Mouse (Mus musculus): ENCODE data around the gene Ms4a2. TPM values are rescaled to one million over a fixed set of nuclear protein-coding genes. Genes with fewer than 3 reads are reported as not detected.

Gene Ms4a2
- total and polyA plus RNA-seq, 2 experiments, result not detected

GRCm38 (mm10) chr19:11640732-11641131, 17.2 kb upstream of the Ms4a2 start, which contains the start of gene Ms4a3:
Gene Ms4a3, minus strand, starts transcription at chr19:11640851.
- no peak within 1 kb of the TSS for H3K9ac ChIP-seq (ENCODE audit: low read depth, low read length)
- no peaks in the 10 kb centered on the region for H3K36me3 ChIP-seq (ENCODE audit: control insufficient read depth, insufficient read depth, low read length)
- no peaks in the 10 kb centered on the region for H3K27me3 ChIP-seq (ENCODE audit: control insufficient read depth, insufficient read depth, low read length)
- DNase-seq (ENCODE audit: extremely low read depth, low read depth, low spot score), result no peak
- WGBS, result 60% methylated on average over 1 of the region's 1 CpGs
- no peak within 1 kb of the TSS for H3K4me3 ChIP-seq (ENCODE audit: insufficient read depth, low read depth, low read length)
- no peak within 1 kb of the TSS for H3K27ac ChIP-seq (replicated peaks; ENCODE audit: insufficient read depth, low read depth, low read length)
- no peak for TF ChIP-seq POLR2A (IDR thresholded peaks at IDR 0.05; ENCODE audit: extremely low read depth, insufficient read depth, low read length)
- no peak for TF ChIP-seq CTCF (IDR thresholded peaks at IDR 0.05; ENCODE audit: low read depth, low read length)
- H3K79me2 ChIP-seq (ENCODE audit: control insufficient read depth, insufficient read depth, low read length), result no peaks in the 10 kb centered on the region
- H3K4me1 ChIP-seq (ENCODE audit: control insufficient read depth, insufficient read depth, low read length), result no peaks in the 10 kb centered on the region

- TF ChIP-seq CTCF (IDR thresholded peaks at IDR 0.05; ENCODE audit: low read depth, low read length) (no peak), POLR2A (IDR thresholded peaks at IDR 0.05; ENCODE audit: extremely low read depth, insufficient read depth, low read length) (no peak)
- Histone ChIP-seq H3K9ac (ENCODE audit: low read depth, low read length) (no peak overlapping the region), H3K79me2 (ENCODE audit: control insufficient read depth, insufficient read depth, low read length) (no peaks in the 10 kb centered on the region), H3K27ac (replicated peaks; ENCODE audit: insufficient read depth, low read depth, low read length) (no peak overlapping the region), H3K27me3 (ENCODE audit: control insufficient read depth, insufficient read depth, low read length) (no peaks in the 10 kb centered on the region), H3K4me3 (ENCODE audit: insufficient read depth, low read depth, low read length) (no peak overlapping the region), H3K36me3 (ENCODE audit: control insufficient read depth, insufficient read depth, low read length) (no peaks in the 10 kb centered on the region), H3K4me1 (ENCODE audit: control insufficient read depth, insufficient read depth, low read length) (no peaks in the 10 kb centered on the region)
- 74% methylated on average over 4 of the region's 4 CpGs for WGBS
- no peak for DNase-seq (ENCODE audit: extremely low read depth, low read depth, low spot score)
Measured at GRCm38 (mm10) chr19:11639038-11639437, 15.5 kb upstream of the Ms4a2 start.

GRCm38 (mm10) chr19:11635572-11635971, 12.1 kb upstream of the Ms4a2 start:
- no peaks in the 10 kb centered on the region for H3K27me3 ChIP-seq (ENCODE audit: control insufficient read depth, insufficient read depth, low read length)
- H3K9ac ChIP-seq (ENCODE audit: low read depth, low read length), result no peak overlapping the region
- no peak overlapping the region for H3K4me3 ChIP-seq (ENCODE audit: insufficient read depth, low read depth, low read length)
- TF ChIP-seq CTCF (IDR thresholded peaks at IDR 0.05; ENCODE audit: low read depth, low read length) (no peak), POLR2A (IDR thresholded peaks at IDR 0.05; ENCODE audit: extremely low read depth, insufficient read depth, low read length) (no peak)
- no peak for DNase-seq (ENCODE audit: extremely low read depth, low read depth, low spot score)
- 60% methylated on average over 5 of the region's 5 CpGs for WGBS
- no peaks in the 10 kb centered on the region for H3K36me3 ChIP-seq (ENCODE audit: control insufficient read depth, insufficient read depth, low read length)
- no peaks in the 10 kb centered on the region for H3K4me1 ChIP-seq (ENCODE audit: control insufficient read depth, insufficient read depth, low read length)
- no peak overlapping the region for H3K27ac ChIP-seq (replicated peaks; ENCODE audit: insufficient read depth, low read depth, low read length)
- H3K79me2 ChIP-seq (ENCODE audit: control insufficient read depth, insufficient read depth, low read length), result no peaks in the 10 kb centered on the region

- H3K9ac ChIP-seq (ENCODE audit: low read depth, low read length), result no peak overlapping the region
- no peaks in the 10 kb centered on the region for H3K4me1 ChIP-seq (ENCODE audit: control insufficient read depth, insufficient read depth, low read length)
- no peaks in the 10 kb centered on the region for H3K27me3 ChIP-seq (ENCODE audit: control insufficient read depth, insufficient read depth, low read length)
- no peaks in the 10 kb centered on the region for H3K79me2 ChIP-seq (ENCODE audit: control insufficient read depth, insufficient read depth, low read length)
- 77% methylated on average over 2 of the region's 2 CpGs for WGBS
- H3K27ac ChIP-seq (replicated peaks; ENCODE audit: insufficient read depth, low read depth, low read length), result no peak overlapping the region
- no peak for DNase-seq (ENCODE audit: extremely low read depth, low read depth, low spot score)
- no peak overlapping the region for H3K4me3 ChIP-seq (ENCODE audit: insufficient read depth, low read depth, low read length)
- no peak for TF ChIP-seq CTCF (IDR thresholded peaks at IDR 0.05; ENCODE audit: low read depth, low read length)
- TF ChIP-seq POLR2A (IDR thresholded peaks at IDR 0.05; ENCODE audit: extremely low read depth, insufficient read depth, low read length), result no peak
- H3K36me3 ChIP-seq (ENCODE audit: control insufficient read depth, insufficient read depth, low read length), result no peaks in the 10 kb centered on the region
Measured at GRCm38 (mm10) chr19:11634330-11634729, 10.8 kb upstream of the Ms4a2 start.

- no peak overlapping the region for H3K27ac ChIP-seq (replicated peaks; ENCODE audit: insufficient read depth, low read depth, low read length)
- H3K36me3 ChIP-seq (ENCODE audit: control insufficient read depth, insufficient read depth, low read length), result no peaks in the 10 kb centered on the region
- no peak overlapping the region for H3K9ac ChIP-seq (ENCODE audit: low read depth, low read length)
- H3K4me1 ChIP-seq (ENCODE audit: control insufficient read depth, insufficient read depth, low read length), result no peaks in the 10 kb centered on the region
- no peak for DNase-seq (ENCODE audit: extremely low read depth, low read depth, low spot score)
- WGBS, result 80% methylated on average over 1 of the region's 1 CpGs
- H3K27me3 ChIP-seq (ENCODE audit: control insufficient read depth, insufficient read depth, low read length), result no peaks in the 10 kb centered on the region
- no peak overlapping the region for H3K4me3 ChIP-seq (ENCODE audit: insufficient read depth, low read depth, low read length)
- H3K79me2 ChIP-seq (ENCODE audit: control insufficient read depth, insufficient read depth, low read length), result no peaks in the 10 kb centered on the region
- no peak for TF ChIP-seq CTCF (IDR thresholded peaks at IDR 0.05; ENCODE audit: low read depth, low read length)
- no peak for TF ChIP-seq POLR2A (IDR thresholded peaks at IDR 0.05; ENCODE audit: extremely low read depth, insufficient read depth, low read length)
Measured at GRCm38 (mm10) chr19:11633732-11634131, 10.2 kb upstream of the Ms4a2 start.

GRCm38 (mm10) chr19:11625231-11625630, 1.7 kb upstream of the Ms4a2 start:
- no peaks in the 10 kb centered on the region for H3K36me3 ChIP-seq (ENCODE audit: control insufficient read depth, insufficient read depth, low read length)
- no peaks in the 10 kb centered on the region for H3K4me1 ChIP-seq (ENCODE audit: control insufficient read depth, insufficient read depth, low read length)
- no peak overlapping the region for H3K4me3 ChIP-seq (ENCODE audit: insufficient read depth, low read depth, low read length)
- H3K27ac ChIP-seq (replicated peaks; ENCODE audit: insufficient read depth, low read depth, low read length), result no peak overlapping the region
- no peaks in the 10 kb centered on the region for H3K27me3 ChIP-seq (ENCODE audit: control insufficient read depth, insufficient read depth, low read length)
- DNase-seq (ENCODE audit: extremely low read depth, low read depth, low spot score), result no peak
- H3K9ac ChIP-seq (ENCODE audit: low read depth, low read length), result no peak overlapping the region
- WGBS, result 83% methylated on average over 5 of the region's 5 CpGs
- TF ChIP-seq POLR2A (IDR thresholded peaks at IDR 0.05; ENCODE audit: extremely low read depth, insufficient read depth, low read length) (no peak), CTCF (IDR thresholded peaks at IDR 0.05; ENCODE audit: low read depth, low read length) (no peak)
- no peaks in the 10 kb centered on the region for H3K79me2 ChIP-seq (ENCODE audit: control insufficient read depth, insufficient read depth, low read length)

All from liver, adult 2 months (tissue).